Mouse (Mus musculus): ENCODE data around the gene Vmn2r77.
"Not testable (repeated sequence)": the region's sequence is repeated elsewhere in the genome, so short reads cannot be mapped to it uniquely, and the experiment has no call there.

The Vmn2r77 gene

GRCm38 (mm10) chr7:86794727-86795126 is at the start of gene Vmn2r77:
TSS of gene Vmn2r77 (plus strand) at chr7:86795027.
- DNase-seq (ENCODE audit: low read depth, low spot score) = no peak

- DNase-seq (ENCODE audit: low read depth, low spot score) = no peak
Observed at GRCm38 (mm10) chr7:86760751-86761150, 34.1 kb upstream of the Vmn2r77 start.

GRCm38 (mm10) chr7:86764628-86765027 is 30.2 kb upstream of the Vmn2r77 start:
- DNase-seq (ENCODE audit: low read depth, low spot score) = no peak

- no peak for DNase-seq (ENCODE audit: low read depth, low spot score)
Observed at GRCm38 (mm10) chr7:86771621-86772020, 23.2 kb upstream of the Vmn2r77 start.

GRCm38 (mm10) chr7:86775617-86776325 is 19.1 kb upstream of the Vmn2r77 start, which contains the start of gene Folh1:
TSS of gene Folh1 (minus strand) at chr7:86775943.
- no peak for DNase-seq (ENCODE audit: low read depth, low spot score)

- not testable (repeated sequence) for DNase-seq (ENCODE audit: low read depth, low spot score)
Observed at GRCm38 (mm10) chr7:86815241-86815640, 20.4 kb downstream of the Vmn2r77 start.

- DNase-seq (ENCODE audit: low read depth, low spot score) = not testable (repeated sequence)
Observed at GRCm38 (mm10) chr7:86815716-86816115, 20.9 kb downstream of the Vmn2r77 start.

- DNase-seq (ENCODE audit: low read depth, low spot score) = no peak
Observed at GRCm38 (mm10) chr7:86816466-86816865, 21.6 kb downstream of the Vmn2r77 start.
